Mouse (Mus musculus) G1E (cell line): ENCODE data around the gene Btnl6.

Source experiments
- CTCF ChIP-seq: IDR thresholded peaks from 2 replicates; pipeline ENCODE4 v1.5.1; 2012; ENCODE audit warnings: low read depth, low read length, inconsistent platforms, mixed read lengths
- GATA1 ChIP-seq: IDR thresholded peaks from 2 replicates; pipeline ENCODE4 v1.6.1; 2012; ENCODE audit warnings: borderline replicate concordance, low read length, inconsistent platforms, mixed read lengths
- GATA2 ChIP-seq: IDR thresholded peaks from 2 replicates; pipeline ENCODE4 v1.6.1; 2012; ENCODE audit warnings: low read depth, low read length, inconsistent platforms, borderline replicate concordance
- POLR2AphosphoS5 ChIP-seq: IDR thresholded peaks from 2 replicates; pipeline ENCODE4 v1.6.1; 2012; ENCODE audit warnings: low read depth, low read length, inconsistent platforms; ENCODE audit not compliant: insufficient replicate concordance
- TAL1 ChIP-seq: conservative IDR thresholded peaks from 2 replicates; pipeline ENCODE4 v1.6.1; 2012; ENCODE audit warnings: low read depth, low read length, inconsistent platforms, mixed read lengths

DNA sequence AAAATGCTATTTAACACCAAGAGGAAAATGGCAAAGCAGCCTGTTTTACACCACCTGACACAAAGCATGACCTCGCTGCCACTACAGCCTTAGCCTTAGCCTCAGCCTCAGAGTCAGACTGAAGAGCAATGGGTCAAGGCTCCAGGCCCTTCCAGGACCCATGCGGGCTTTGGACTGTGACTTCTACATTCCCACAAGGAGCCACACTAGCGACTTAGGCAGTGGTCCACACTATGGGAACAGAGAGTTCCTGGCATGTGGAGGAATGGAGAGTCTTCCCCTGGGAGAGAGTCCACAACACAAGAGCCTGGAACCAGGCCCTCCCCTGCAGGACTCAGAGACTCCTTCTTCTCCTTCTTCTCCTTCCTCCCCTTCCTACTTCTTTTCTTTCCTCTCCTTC lies 15.5 kb upstream of the Btnl6 start:
- TF ChIP-seq CTCF: no peak
- TF ChIP-seq GATA1: no peak
- TF ChIP-seq POLR2AphosphoS5: no peak
- TF ChIP-seq TAL1: no peak
- TF ChIP-seq GATA2: no peak
